Mouse (Mus musculus) Patski (cell line): ENCODE measurements around the gene Agap1. TPM values are rescaled to one million over a fixed set of nuclear protein-coding genes. Genes with fewer than 3 reads are reported as not detected.

Experiments used
- ATAC-seq: fragments of 100-300 bp; one replicate; pipeline ENCODE4 v1.8.0; 2021
- CTCF ChIA-PET: fragments of 350-600 bp; sonication (Branson Sonifier 250); formaldehyde crosslinking; loops from one replicate; lab custom pipeline; 2022; ENCODE audit warnings: inconsistent platforms; lab: Charles Lee
- POLR2A ChIA-PET: fragments of 350-600 bp; sonication (Branson Sonifier 250); formaldehyde crosslinking; loops from one replicate; lab custom pipeline; 2022; ENCODE audit warnings: antibody characterized with exemption, inconsistent platforms; lab: Charles Lee
- DNase-seq: peaks from one replicate; pipeline ENCODE4 v3.0.0-alpha.2; 2011; ENCODE audit warnings: low read depth, low spot score
- H3K27me3 ChIP-seq: fragments of 371-371 bp; one replicate; pipeline ENCODE4 v1.5.1; 2021
- CTCF ChIP-seq: fragments of 100-300 bp; IDR thresholded peaks from one replicate; pipeline ENCODE4 v1.5.1; 2021
- in situ Hi-C: fragments of 300-500 bp; cut with MboI; formaldehyde crosslinking; loops from 3 replicates; pipeline ENCODE4 v1.11.1; 2018; ENCODE audit warnings: low pct_unique_long_range_greater_than_20kb, mixed read lengths
- polyA plus RNA-seq: library from polyadenylated mRNA; unstranded; gene quantifications from one replicate; pipeline ENCODE4 v1.2.3, GENCODE M21; 2021

Gene Agap1
- polyA plus RNA-seq, 1 experiment from 2014 or later, result 32.3 TPM

- CTCF ChIA-PET, result no interaction called here
- POLR2A ChIA-PET, result interaction anchor here (1.7 kb wide), 1 partner anchor 18 kb away, joined by 4 read pairs; no protein-coding TSS in a partner anchor
- TF ChIP-seq CTCF, result no peak
- peak; percentile 75 for DNase-seq
- ATAC-seq, result peak; percentile 68
- in situ Hi-C loops, result no loop called here
- H3K27me3 ChIP-seq, result no peaks in the 10 kb centered on the region
Observed at GRCm38 (mm10) chr1:89880834-89881233, 426.2 kb downstream of the Agap1 start.

GRCm38 (mm10) chr1:89884335-89884734 is 429.7 kb downstream of the Agap1 start:
- POLR2A ChIA-PET, result no interaction called here
- DNase-seq (no peak), ATAC-seq (no peak)
- TF ChIP-seq CTCF, result no peak
- no peaks in the 10 kb centered on the region for H3K27me3 ChIP-seq
- in situ Hi-C loops, result no loop called here
- CTCF ChIA-PET, result no interaction called here

GRCm38 (mm10) chr1:89885696-89886095 is 431.1 kb downstream of the Agap1 start:
- CTCF ChIA-PET, result no interaction called here
- no peak for ATAC-seq
- no peak for DNase-seq
- H3K27me3 ChIP-seq, result no peaks in the 10 kb centered on the region
- POLR2A ChIA-PET, result no interaction called here
- in situ Hi-C loops, result no loop called here
- TF ChIP-seq CTCF, result no peak

- no peak for TF ChIP-seq CTCF
- in situ Hi-C loops, result no loop called here
- ATAC-seq (no peak), DNase-seq (no peak)
- CTCF ChIA-PET, result no interaction called here
- no peaks in the 10 kb centered on the region for H3K27me3 ChIP-seq
- POLR2A ChIA-PET, result interaction anchor here (1.0 kb wide), 1 partner anchor 12 kb away, joined by 5 read pairs; no protein-coding TSS in a partner anchor
Observed at GRCm38 (mm10) chr1:89891400-89891799, 436.8 kb downstream of the Agap1 start.

- no peak for ATAC-seq
- DNase-seq, result no peak
- H3K27me3 ChIP-seq, result no peaks in the 10 kb centered on the region
- in situ Hi-C loops, result no loop called here
- CTCF ChIA-PET, result no interaction called here
- POLR2A ChIA-PET, result interaction anchor here (1.0 kb wide), 1 partner anchor 11 kb away, joined by 5 read pairs; no protein-coding TSS in a partner anchor
- TF ChIP-seq CTCF, result no peak
Observed at GRCm38 (mm10) chr1:89892281-89892680, 437.7 kb downstream of the Agap1 start.

- H3K27me3 ChIP-seq, result no peaks in the 10 kb centered on the region
- no peak for TF ChIP-seq CTCF
- in situ Hi-C loops, result no loop called here
- DNase-seq (no peak), ATAC-seq (no peak)
- POLR2A ChIA-PET, result no interaction called here
- CTCF ChIA-PET, result no interaction called here
Observed at GRCm38 (mm10) chr1:89895801-89896200, 441.2 kb downstream of the Agap1 start.

GRCm38 (mm10) chr1:89899036-89899435 is 444.4 kb downstream of the Agap1 start:
- in situ Hi-C loops, result no loop called here
- POLR2A ChIA-PET, result interaction anchor here (1.3 kb wide), 1 partner anchor 18 kb away, joined by 4 read pairs; no protein-coding TSS in a partner anchor
- no peak for TF ChIP-seq CTCF
- DNase-seq, result no peak
- no peak for ATAC-seq
- CTCF ChIA-PET, result no interaction called here
- no peaks in the 10 kb centered on the region for H3K27me3 ChIP-seq

- ChIA-PET POLR2A (no interaction called here), CTCF (no interaction called here)
- ATAC-seq (no peak), DNase-seq (no peak)
- no peaks in the 10 kb centered on the region for H3K27me3 ChIP-seq
- no peak for TF ChIP-seq CTCF
- in situ Hi-C loops, result no loop called here
Observed at GRCm38 (mm10) chr1:89899761-89900445, 445.3 kb downstream of the Agap1 start.

GRCm38 (mm10) chr1:89901381-89901780 is 446.8 kb downstream of the Agap1 start:
- POLR2A ChIA-PET, result interaction anchor here (0.6 kb wide), 1 partner anchor 93 kb away, joined by 3 read pairs; no protein-coding TSS in a partner anchor
- in situ Hi-C loops, result no loop called here

GRCm38 (mm10) chr1:89902236-89902635 is 447.6 kb downstream of the Agap1 start:
- ChIA-PET CTCF (no interaction called here), POLR2A (no interaction called here)
- H3K27me3 ChIP-seq, result no peaks in the 10 kb centered on the region
- ATAC-seq (no peak), DNase-seq (no peak)
- no peak for TF ChIP-seq CTCF
- in situ Hi-C loops, result no loop called here

More at GRCm38 (mm10) chr1:89901381-89901780, 446.8 kb downstream of the Agap1 start:
- DNase-seq (no peak), ATAC-seq (no peak)
- no peaks in the 10 kb centered on the region for H3K27me3 ChIP-seq
- CTCF ChIA-PET, result no interaction called here
- TF ChIP-seq CTCF, result no peak

- ChIA-PET CTCF (no interaction called here), POLR2A (interaction anchor here (0.6 kb wide), 1 partner anchor 11 kb away, joined by 5 read pairs; no protein-coding TSS in a partner anchor)
- TF ChIP-seq CTCF, result no peak
- ATAC-seq (no peak), DNase-seq (no peak)
- in situ Hi-C loops, result no loop called here
- no peaks in the 10 kb centered on the region for H3K27me3 ChIP-seq
Observed at GRCm38 (mm10) chr1:89902641-89903040, 448.0 kb downstream of the Agap1 start.
